Mouse (Mus musculus): ENCODE measurements at regions not wholly inside any gene's neighbourhood (a gene's known extent, or its start where the extent isn't known, plus 50 kb on each side); places are given as distances from the start of the nearest gene placed in this dataset.

DNA sequence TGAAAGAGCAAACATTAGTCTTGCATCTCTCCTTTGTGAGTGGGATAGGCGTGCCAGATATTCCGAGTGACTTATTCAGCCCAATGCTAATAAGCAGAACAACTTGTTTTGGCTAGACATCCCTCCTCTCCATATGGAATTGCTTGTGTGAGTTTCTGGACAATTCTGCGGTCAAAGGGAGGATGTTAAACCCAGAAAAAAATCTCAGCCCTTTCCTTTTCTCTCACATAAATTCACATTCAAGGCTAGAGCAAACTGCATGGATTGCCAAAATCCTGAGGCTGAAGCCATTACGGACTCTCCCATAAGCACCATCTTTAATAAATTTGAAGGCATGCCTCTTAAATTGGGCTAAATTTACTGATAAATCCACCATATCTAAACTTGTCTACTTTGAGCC is 351.5 kb upstream of the BC052040 start:
- no peak for TF ChIP-seq CTCF (IDR thresholded peaks at IDR 0.05; ENCODE audit: borderline replicate concordance, insufficient read depth, low read depth, low read length)
- TF ChIP-seq POLR2A (IDR thresholded peaks at IDR 0.05; ENCODE audit: borderline replicate concordance, insufficient read depth, low read length) = no peak
